Mouse (Mus musculus): Measurements from ENCODE around the gene Zfp687.
"Not testable (repeated sequence)": the region's sequence is repeated elsewhere in the genome, so short reads cannot be mapped to it uniquely, and the experiment has no call there.

Gene Zfp687

GRCm38 (mm10) chr3:95015337-95015872 is at the start of gene Zfp687:
Gene Zfp687, minus strand, starts transcription at chr3:95015448.
- in situ Hi-C loops (cut with MboI): no loop called here

- in situ Hi-C loops (cut with MboI): no loop called here
Measured at GRCm38 (mm10) chr3:95063741-95064140, 48.5 kb upstream of the Zfp687 start.

- in situ Hi-C loops (cut with MboI): no loop called here
Measured at GRCm38 (mm10) chr3:95058078-95058477, 42.8 kb upstream of the Zfp687 start.

- in situ Hi-C loops (cut with MboI): no loop called here
Measured at GRCm38 (mm10) chr3:95056275-95056674, 41.0 kb upstream of the Zfp687 start.

- in situ Hi-C loops (cut with MboI): no loop called here
Measured at GRCm38 (mm10) chr3:95054481-95055260, 39.4 kb upstream of the Zfp687 start.

- in situ Hi-C loops (cut with MboI): no loop called here
Measured at GRCm38 (mm10) chr3:95053701-95054100, 38.5 kb upstream of the Zfp687 start.

- in situ Hi-C loops (cut with MboI): no loop called here
Measured at GRCm38 (mm10) chr3:95052959-95053358, 37.7 kb upstream of the Zfp687 start.

GRCm38 (mm10) chr3:95047914-95048313 is 32.7 kb upstream of the Zfp687 start:
- in situ Hi-C loops (cut with MboI): no loop called here

GRCm38 (mm10) chr3:95046462-95047057 is 31.3 kb upstream of the Zfp687 start:
- in situ Hi-C loops (cut with MboI): no loop called here

- in situ Hi-C loops (cut with MboI): no loop called here
Measured at GRCm38 (mm10) chr3:95043251-95043650, 28.0 kb upstream of the Zfp687 start.

- in situ Hi-C loops (cut with MboI): no loop called here
Measured at GRCm38 (mm10) chr3:95042838-95043229, 27.6 kb upstream of the Zfp687 start.

- in situ Hi-C loops (cut with MboI): no loop called here
Measured at GRCm38 (mm10) chr3:95042166-95042837, 27.1 kb upstream of the Zfp687 start, which contains the start of gene Psmd4. Gene Psmd4, minus strand, starts transcription at chr3:95042614.

- in situ Hi-C loops (cut with MboI): no loop called here
Measured at GRCm38 (mm10) chr3:95041625-95042024, 26.4 kb upstream of the Zfp687 start.

- in situ Hi-C loops (cut with MboI): no loop called here
Measured at GRCm38 (mm10) chr3:95029953-95030352, 14.7 kb upstream of the Zfp687 start.

GRCm38 (mm10) chr3:95029291-95029827 is 14.1 kb upstream of the Zfp687 start:
- in situ Hi-C loops (cut with MboI): not testable (repeated sequence)

- in situ Hi-C loops (cut with MboI): no loop called here
Measured at GRCm38 (mm10) chr3:95028603-95029002, 13.4 kb upstream of the Zfp687 start.

GRCm38 (mm10) chr3:95027701-95028100 is 12.5 kb upstream of the Zfp687 start:
- in situ Hi-C loops (cut with MboI): no loop called here

- in situ Hi-C loops (cut with MboI): no loop called here
Measured at GRCm38 (mm10) chr3:95027057-95027645, 11.9 kb upstream of the Zfp687 start.

- in situ Hi-C loops (cut with MboI): no loop called here
Measured at GRCm38 (mm10) chr3:95025202-95025601, 10.0 kb upstream of the Zfp687 start.

- in situ Hi-C loops (cut with MboI): no loop called here
Measured at GRCm38 (mm10) chr3:95024551-95024950, 9.3 kb upstream of the Zfp687 start.

GRCm38 (mm10) chr3:95020956-95021355 is 5.7 kb upstream of the Zfp687 start:
- in situ Hi-C loops (cut with MboI): not testable (repeated sequence)

- in situ Hi-C loops (cut with MboI): no loop called here
Measured at GRCm38 (mm10) chr3:95018741-95019140, 3.5 kb upstream of the Zfp687 start.
